Mouse (Mus musculus): ENCODE measurements around the gene Clgn. TPM values are rescaled to one million over a fixed set of nuclear protein-coding genes. Genes with fewer than 3 reads are reported as not detected.

Clgn gene
- 10 to 100 TPM; 10.6 TPM for total RNA-seq (2021)
- long read RNA-seq, partial matches to known transcripts, result 4 of 12 reads
- long read RNA-seq, other reads (novel, unspliced or antisense), result 4 of 12 reads

DNA sequence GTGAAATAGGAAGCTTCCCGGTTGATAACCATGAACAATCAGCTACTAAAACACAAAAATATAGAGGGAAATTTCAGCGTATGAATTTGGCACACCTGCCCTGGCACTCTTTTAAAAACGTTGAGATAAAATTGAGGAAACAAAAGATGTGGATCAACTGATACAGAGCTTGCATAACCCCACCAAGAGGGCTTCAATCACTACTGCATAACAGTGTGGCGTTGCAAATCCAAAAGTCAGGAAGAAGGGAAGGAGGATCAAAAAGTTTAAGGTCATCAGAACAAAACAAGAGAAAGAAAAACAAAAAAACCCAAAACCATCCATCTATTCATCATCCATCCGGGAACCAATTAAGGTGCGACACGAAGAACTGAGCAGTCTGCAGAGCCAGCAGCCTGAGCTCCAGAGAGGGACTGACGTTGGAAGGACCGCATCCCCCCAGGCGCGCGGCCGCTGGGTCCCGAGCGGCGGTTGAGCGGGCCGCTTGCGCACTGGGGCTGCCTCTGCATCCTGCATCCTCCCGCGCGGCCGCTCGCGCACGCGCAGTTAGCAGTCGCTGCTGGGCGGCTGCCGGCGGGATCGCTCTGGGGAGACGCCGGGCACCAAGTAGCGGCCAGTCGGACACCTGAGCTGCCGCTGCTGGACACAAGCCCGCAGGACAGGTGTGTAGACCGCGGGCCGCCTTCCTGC lies at the start of gene Clgn:
TSS of gene Clgn (plus strand) at position 552 of the 690 bp plus-strand sequence.
- DNase-seq (ENCODE audit: low spot score in 2 of 2), result peak; percentile 63 to 80

DNA sequence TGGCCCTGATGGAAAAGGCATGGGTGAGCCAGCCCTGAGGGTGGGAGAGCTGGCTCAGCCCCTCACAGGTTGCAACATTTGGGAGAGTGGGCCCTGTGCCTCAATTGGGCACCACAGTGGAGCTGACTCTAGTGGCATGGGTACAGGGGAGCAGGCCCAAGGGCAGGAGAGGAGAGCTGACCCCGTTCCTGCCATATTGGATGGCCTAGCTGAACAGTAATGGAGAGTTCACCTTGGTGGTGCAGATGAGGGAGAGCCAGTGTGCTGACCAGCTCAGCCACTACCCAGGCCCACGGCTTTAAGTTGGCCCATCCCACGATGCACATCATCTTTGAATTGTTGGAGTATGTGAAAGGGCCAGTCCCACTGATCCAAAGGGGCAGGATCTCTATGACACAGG lies 47.6 kb upstream of the Clgn start:
- DNase-seq (ENCODE audit: low spot score in 2 of 2), result no peak

DNA sequence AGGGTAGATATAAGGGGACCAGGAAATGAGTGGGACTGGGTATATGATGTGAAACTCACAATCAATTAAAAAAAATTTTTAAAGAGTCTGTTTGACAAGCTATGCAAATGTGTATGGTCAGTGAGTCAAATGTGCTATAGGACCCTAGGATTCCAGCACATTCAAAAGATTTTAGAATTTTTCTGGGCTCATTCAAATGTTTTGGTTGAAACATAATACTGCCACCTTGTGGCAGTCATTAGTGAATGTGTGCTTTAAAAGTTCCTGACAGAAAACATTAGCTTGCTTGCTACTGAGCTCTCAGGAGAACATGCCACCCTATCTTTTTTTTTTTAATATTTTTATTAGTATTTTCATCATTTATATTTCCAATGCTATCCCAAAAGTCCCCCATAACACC lies 47.0 kb upstream of the Clgn start:
- DNase-seq (ENCODE audit: low spot score in 2 of 2), result no peak

DNA sequence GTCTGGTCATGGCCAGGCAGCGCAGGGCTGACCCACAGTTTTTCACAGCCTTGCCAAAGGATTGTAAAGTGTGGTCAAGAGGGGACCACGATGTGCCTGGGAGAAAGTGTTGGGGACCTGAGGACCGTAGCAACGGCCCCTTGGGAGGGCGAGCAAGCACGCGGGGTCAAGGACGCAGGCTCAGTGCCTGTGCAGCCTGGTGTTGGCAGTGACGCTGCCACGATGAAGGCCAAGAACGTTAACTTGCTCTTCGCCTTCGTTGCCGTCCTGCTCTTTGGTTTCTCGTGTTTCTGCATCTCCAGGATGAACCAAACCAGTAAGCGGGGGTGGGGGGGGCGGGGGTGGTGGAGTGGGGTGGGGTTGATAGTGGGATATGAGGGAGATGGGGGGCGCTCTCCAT lies 41.4 kb upstream of the Clgn start, which contains the start of gene Mgat4d:
TSS of gene Mgat4d (plus strand) at position 209 of the 400 bp plus-strand sequence.
- DNase-seq (ENCODE audit: low spot score in 2 of 2), result no peak

DNA sequence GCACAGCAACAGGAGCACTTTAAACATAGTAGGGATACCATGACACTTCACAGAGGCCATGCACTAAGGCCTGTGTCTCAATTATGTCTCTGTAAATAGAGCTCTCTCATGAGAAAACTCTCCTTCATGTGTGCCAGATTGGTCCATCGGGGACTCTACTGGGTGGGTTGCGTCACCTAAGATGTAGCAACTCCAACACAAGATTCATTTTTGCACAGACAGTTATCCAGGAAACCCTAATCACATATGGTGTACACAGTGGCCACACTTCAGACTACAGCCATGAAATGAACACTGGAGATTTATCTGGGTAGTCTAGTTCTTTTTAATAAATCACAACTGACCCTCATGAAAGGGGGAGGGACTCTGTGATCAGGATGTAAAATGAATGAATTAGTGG lies 38.4 kb upstream of the Clgn start:
- DNase-seq (ENCODE audit: low spot score in 2 of 2), result no peak

DNA sequence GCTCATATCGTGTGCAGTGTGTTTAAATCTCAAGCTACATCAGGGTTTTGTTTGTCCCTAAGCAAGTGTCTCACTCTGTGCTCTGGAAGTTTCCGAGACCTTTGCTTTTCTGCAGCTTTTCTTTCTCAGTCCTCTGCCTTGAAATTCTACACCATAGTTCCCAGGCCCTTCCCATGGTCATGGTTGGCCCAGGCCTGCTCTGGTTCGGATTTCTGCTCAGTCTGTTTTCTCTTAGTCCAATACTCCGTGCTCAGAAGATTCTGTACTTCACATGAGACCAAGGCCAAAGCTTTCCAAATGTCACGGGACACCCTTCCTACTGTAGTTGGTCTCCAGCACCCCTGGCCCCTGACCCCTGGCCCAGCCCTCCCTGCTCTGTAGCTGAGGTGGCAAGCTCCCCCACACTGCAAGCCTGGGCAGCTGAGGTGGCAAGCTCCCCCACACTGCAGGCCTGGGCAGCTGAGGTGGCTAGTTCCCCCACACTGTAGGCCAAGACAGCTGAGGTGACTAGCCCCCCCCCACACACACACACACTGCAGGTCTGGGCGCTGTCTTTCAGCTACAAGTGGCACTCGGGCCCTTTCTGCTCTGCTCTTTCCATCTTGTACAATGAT lies 26.4 kb upstream of the Clgn start:
- DNase-seq (ENCODE audit: low spot score in 2 of 2), result no peak

DNA sequence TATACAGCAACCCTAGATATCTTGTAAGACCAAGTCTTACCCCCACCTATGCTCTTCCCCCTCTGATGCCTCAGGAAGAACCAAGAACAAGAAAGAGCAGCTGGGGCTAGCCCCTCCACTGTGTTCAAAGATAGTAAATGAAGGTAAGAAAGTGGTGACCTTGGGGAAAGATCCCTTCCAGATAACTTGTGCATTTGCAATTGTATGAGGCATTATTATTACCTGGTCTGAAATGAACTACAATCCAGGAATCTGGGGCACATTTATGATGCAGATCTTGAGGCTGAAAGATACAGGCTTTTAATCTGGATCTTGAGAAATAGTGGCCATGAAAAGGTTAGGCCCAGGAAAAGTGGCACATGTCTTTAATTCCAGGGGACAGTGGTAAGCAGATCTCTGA lies 12.4 kb upstream of the Clgn start:
- DNase-seq (ENCODE audit: low spot score in 2 of 2), result no peak

DNA sequence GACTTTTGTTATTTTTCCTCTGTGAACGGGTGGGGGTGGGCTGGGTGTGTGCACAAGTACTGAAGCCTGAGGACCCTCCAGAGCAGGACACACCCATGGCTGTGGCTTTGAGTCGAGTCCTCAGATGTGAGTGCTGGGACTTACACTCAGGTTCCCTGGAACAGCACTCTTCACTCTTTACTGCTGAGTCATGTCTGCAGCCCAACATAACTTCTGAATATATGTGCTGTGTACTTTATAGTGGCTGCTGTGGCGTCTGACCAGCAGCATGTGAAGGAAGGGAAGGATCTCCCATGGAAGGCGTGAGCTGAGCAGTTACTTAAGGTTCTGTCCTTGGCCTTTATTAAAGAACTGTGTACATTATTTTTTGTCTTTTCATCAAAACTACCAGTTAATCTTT lies 9.5 kb upstream of the Clgn start:
- no peak for DNase-seq (ENCODE audit: low spot score in 2 of 2)

DNA sequence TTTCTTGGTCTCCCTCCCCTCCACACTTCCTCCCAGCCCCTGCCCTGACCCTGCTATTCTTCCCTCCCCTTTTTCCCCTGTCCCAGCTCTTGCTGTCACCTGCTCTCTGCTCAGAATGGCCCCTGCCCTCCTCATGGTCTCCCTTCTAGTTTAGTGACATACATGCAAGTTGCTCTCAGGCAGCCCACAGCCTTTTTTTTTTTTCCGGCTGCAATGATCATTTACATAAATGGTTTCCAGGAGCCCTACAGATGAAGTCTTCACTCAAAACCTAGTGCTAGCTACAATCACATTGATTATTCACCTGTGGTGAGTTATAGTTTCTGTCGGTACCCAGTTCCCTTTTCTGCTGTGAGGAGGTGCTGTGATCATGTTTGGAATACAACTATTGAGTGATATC lies 8.7 kb upstream of the Clgn start:
- no peak for DNase-seq (ENCODE audit: low spot score in 2 of 2)

DNA sequence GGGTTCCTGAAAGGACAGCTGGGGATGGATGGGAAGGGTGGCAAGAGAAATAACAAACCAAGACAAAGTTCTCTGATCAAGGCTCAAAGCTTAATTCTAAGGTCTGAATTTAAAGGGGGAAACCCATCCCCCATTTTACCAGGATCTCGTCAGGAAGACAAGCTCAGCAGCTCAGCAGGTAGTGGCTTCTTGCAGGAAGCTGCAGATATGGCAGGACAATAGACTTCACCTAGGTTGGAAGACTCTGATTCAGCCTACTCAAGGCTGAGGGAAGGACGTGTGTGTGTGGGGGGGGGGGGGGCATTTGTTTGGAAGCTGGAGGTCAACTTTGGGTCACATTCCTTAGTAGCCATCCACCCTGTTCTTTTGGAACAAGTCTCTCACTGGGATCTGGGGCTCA lies 6.8 kb upstream of the Clgn start:
- no peak for DNase-seq (ENCODE audit: low spot score in 2 of 2)

DNA sequence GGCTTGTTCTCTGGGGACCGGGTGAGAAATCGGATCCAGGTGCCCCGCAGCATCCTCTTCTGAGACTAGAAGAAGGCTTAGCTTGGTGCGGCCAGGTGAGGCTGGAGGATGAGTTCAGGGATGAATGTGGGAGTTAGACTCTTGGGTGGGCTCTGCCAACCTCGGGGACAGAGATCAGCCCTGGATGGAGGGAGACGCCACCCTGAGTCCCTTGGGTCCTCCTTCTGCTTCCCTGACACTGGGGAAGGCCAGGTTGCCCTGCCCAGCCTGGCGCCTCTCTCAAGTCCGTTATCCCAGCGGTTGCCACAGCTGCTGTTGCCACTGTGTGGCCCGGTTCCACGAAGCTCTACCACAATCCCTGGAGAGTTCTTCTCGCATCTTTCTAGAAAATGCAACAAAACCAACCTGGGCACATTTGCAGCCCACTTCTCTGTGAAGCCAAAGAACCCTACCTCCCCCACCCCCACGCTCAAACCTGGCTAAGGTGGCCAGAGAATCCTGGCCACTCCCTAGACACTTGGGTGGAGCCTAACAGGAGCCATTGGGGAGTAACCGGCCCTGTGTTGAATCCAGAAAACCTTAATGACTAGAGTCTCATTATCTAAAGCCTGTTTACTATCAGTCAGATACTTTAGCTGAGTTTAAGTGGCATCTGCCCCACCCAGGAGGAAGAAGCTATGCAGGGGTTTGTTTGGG lies 487 bp downstream of the Clgn start:
- DNase-seq (ENCODE audit: low spot score in 2 of 2), result no peak

DNA sequence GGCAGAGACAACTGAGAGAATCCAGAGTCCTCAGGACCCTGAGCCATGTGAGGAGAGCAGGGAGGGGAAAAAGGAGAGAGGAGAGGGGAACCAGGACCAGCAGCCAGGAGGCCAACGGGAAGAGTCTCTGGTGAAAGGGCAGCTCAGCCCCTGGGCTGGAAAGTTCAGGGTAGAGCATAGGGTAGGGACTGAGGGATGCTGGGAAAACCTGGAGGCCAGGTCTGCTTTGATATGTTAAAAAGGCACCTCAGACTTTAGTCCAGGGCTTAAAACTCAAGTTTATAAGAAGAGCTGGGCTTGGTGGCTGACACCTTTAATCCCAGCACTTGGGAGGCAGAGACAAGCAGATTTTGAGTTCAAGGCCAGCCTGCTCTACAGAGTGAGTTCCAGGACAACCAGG lies 2.9 kb downstream of the Clgn start:
- DNase-seq (ENCODE audit: low spot score in 2 of 2), result no peak

DNA sequence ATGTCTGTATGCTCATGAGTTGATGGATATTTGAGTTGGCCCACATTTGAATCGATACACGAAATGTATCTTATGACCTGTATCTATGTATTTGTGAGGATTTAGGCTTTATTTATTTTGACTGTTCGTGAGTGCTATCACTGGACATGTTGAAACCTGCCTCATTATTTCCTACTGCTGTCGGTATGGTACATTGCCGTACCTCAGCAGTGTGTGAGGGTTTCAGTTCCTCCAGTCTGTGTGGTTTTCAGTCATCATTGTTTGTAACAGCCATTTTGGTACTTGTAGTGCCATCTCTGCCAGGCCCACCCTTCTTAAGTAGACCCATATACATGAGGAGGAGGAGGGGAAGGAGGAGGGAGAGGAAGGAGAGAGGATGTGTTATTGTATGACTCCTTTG lies 4.7 kb downstream of the Clgn start:
- DNase-seq (ENCODE audit: low spot score in 2 of 2), result no peak

DNA sequence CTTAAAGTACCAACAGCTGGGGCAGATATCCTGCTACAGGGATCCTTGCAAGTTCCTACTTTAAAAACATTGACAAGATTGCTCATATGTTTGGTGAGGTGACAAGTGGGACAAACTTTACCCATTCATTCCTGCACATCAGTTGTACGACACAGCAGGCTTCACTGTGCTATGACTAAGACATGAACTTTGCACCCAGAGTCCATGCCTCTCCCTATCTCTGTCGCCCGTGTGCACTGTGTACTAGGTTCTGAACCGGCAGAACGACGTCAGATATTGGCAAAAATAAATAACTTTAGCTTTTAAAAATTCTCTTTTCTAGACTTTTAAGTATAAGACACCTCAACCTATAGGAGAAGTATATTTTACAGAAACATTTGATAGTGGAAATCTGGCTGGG lies 7.0 kb downstream of the Clgn start:
- no peak for DNase-seq (ENCODE audit: low spot score in 2 of 2)

DNA sequence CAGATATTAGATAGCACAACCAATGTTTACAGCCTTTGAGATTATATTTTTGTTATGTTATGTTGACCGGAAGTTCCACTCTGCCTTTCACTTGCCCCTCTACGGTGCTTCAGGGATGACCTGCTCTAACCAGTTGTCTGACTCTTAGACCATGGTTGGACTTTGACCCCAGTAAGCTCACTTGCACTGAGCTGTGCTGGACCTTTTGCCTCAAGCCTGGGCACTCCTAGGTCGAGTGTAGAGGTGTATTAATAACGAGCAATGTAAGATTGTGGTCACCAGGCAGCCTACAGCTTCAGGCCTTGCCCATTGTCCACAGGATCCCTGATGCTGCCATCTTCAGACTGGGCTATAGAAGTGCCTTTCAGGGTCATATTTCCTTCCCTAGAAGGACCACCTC lies 8.1 kb downstream of the Clgn start:
- no peak for DNase-seq (ENCODE audit: low spot score in 2 of 2)

DNA sequence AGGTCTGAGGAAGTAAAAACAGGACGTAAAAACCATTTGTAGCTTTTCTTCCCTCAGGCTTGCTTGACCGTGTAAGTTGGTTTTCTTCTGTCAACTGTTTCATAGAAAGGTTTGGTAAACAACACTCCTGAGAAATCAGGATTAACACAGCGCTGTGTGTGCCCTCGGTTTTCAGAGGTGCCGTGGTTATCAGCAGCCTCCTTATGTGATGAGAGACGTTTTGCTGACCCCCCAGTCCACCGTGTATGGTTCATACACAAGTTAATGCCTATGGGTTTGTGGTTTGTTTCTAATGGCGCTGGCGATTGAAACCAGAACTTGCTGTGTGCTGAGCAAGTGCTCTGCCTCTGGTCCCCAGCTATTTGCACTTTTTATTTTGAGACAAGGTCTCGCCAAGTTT lies 15.9 kb downstream of the Clgn start:
- DNase-seq (ENCODE audit: low spot score in 2 of 2), result no peak

DNA sequence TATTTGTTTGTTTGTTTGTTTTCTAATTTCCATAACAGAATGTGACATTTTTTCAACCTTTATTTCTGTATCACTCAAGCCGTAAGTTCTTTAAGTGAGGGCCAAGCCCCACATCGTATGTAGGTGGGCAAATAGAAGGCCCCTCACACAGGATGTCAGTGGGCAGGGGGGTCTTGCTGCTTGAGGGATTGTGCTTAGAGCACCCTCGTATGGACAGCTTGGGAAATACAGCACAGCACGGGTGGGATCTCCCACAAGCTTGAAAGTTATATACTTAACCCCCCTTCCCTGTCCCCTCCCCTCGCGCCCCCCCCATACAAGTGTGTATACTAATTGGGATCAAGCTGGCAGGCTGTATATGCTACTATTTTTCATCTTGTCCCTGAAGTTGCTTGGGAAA lies 17.2 kb downstream of the Clgn start:
- peak; percentile 9 to 22 for DNase-seq (ENCODE audit: low spot score in 2 of 2)

DNA sequence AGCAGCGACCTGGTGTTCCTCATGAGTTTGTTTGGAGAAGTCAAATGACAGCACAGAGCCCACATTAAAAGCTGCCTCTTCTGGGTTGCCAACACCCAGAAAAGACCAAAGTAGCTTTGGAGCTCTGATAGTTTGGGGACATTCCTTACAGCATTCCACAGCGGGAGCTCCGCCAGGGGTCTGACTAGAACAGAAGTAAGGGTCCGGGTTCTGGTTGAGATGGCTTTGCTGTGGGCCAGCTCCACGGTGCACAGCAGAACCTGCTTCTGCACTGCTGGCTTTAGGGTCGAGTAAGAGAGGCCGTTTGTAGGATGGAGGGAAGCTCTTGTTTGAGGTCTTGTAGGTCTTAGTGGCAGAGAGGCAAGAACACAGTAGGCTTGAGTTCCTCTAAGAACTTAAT lies 18.8 kb downstream of the Clgn start:
- no peak for DNase-seq (ENCODE audit: low spot score in 2 of 2)

DNA sequence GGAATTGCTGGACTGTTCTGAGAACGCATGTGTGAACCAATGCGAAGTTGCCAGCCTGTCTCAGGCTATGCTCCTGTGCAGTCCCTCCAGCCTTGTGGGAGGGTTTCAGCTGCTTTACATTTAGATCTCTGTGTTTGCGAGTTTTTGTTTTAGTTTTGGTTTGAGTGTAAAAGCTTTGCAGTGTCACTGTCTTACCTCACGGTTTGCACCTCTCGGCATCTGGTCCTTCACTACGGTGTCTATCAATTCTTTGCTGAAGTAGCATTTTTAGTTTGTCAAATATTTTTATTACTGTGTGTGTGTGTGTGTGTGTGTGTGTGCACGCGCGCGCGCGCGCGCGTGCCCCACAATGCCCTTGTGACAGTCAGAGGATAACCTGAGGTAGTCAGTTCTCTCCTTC lies 27.2 kb downstream of the Clgn start:
- DNase-seq (ENCODE audit: low spot score in 2 of 2), result no peak

DNA sequence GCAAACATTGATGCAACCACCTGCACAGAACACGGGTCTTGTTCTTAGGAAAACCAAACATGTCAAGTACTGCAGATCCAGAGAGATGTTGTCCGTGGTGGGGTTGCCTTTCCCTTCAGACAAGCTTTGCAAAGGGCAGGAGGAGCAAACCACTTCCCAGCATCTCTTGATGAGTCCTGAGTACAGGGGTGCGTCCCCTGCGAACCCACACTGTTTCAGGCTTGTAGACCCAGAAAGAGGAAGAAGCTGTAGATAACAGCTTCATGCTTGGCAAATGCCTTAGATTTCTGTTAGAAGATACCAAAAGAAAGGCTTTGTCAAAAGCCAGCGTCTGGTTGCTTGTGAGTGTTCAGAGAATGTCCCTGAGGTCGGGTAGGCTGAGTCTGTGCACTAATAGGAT lies 28.3 kb downstream of the Clgn start:
- no peak for DNase-seq (ENCODE audit: low spot score in 2 of 2)

DNA sequence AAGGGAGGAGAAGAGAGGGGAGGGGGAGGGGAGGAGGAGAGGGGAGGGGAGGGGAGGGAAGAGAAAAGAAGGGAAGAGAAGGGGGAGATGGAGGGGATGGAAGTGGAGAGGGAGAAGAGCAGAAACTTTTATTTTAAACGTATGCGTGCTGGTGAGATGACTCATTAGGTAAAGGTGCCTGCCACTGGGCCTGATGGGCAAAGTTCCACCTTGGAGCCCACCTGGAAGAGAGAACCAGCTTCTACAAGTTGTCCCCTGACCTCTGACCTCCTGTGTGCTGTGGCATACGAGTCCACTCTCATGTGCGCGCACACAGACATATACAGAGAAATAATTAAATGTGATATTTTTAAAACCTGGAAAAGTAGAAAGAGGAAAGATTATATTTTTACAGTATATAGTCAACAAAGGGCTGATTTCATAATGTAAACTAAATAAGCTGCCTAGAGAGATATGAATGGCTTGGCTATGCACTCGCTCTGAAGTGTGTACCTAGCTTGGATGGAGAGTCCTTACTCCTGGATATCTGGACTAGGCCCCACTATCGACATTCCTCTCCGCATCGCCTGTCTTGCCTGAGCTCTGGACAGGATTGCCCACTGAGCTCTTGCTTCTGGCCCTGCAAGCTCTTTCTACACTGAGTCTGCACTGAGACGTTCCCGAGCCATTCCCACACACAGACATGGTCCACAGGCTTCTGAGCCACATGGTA lies 29.3 kb downstream of the Clgn start:
- DNase-seq (ENCODE audit: low spot score in 2 of 2), result no peak

DNA sequence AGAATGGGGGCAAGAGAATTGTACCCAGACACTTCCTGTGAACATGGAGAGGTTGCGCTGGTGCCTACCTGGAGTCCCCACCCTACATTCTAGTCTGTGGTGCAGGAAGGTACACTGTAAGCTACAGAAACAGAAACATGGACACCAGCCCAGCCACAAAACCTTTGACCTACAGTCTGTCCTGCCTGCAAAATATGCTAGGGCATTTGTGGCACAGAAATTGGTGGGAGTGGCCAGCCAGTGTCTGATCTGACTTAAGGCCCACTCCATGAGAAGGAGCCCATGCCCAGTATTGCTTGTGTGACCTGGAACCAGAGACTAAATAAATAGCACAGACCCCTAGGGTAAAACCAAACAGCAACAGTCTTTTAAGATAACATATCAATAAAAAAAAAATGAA lies 31.7 kb downstream of the Clgn start:
- DNase-seq (ENCODE audit: low spot score in 2 of 2), result no peak

All from layer of hippocampus, postnatal 10 days (tissue).